Comparison of ENCODE assay signal across 24 mouse cellular contexts in genomic region chr1:42152916-42153315, GRCm38 (mm10).
DNase-seq lines count a peak whose midpoint lies in the region; ATAC-seq lines count a peak whose summit lies in the region.
"Had no signal": no experiment of that assay in that cellular context is flagged by ENCODE, and none has a peak within 500 bp of the region (broad histone marks: within the 10 kb centered on the region; RNA-seq: fewer than 3 reads in every experiment).

No protein-coding gene starts in this region.

- no peak overlapping the region for H3K4me2 ChIP-seq in forebrain, embryonic 14.5 days (ENCODE audit: low read length)
- no peak overlapping the region for H3K4me2 ChIP-seq in forebrain, embryonic 11.5 days (ENCODE audit: low read depth, low read length, severe bottlenecking)
- H3K4me2 ChIP-seq in neural tube, embryonic 13.5 days, result no peak overlapping the region
- H3K4me2 ChIP-seq in neural tube, embryonic 15.5 days, result no peak overlapping the region
- H3K4me2 ChIP-seq: embryonic facial prominence, embryonic 13.5 days; heart, embryonic 12.5 days; heart, embryonic 15.5 days; hindbrain, embryonic 12.5 days had no signal

- ATAC-seq in forebrain, embryonic 14.5 days, result peak; percentile 52; the same call in 1 of the 2 replicates
- no peak for ATAC-seq in forebrain, embryonic 11.5 days (replicated peaks; ENCODE audit: low FRiP score)
- ATAC-seq in neural tube, embryonic 13.5 days (ENCODE audit: low read depth), result 0 out of 2 replicates have a peak, but pooled peaks have one; percentile 59
- ATAC-seq in neural tube, embryonic 15.5 days (ENCODE audit: low FRiP score), result no peak
- ATAC-seq: CD4-positive, CD25-positive, alpha-beta regulatory T cell, adult 4 months; intestine, postnatal 0 days had no signal

- DNase-seq in embryo, embryonic 10.5 days (ENCODE audit: low spot score), result peak; percentile 3
- DNase-seq in embryo, embryonic 11 days, result no peak
- peak; percentile 24 for DNase-seq in forebrain, embryonic 14.5 days (ENCODE audit: low spot score)
- no peak for DNase-seq in forebrain, embryonic 11.5 days (ENCODE audit: low spot score)
- DNase-seq: adrenal gland, adult 2 months; adrenal gland, postnatal 14 days; cerebellum, adult 18-20 months; gastrocnemius, adult 2 months; gastrocnemius, postnatal 25 days; heart, adult 18-20 months; heart, postnatal 10 days; heart, postnatal 36 days; kidney, adult 2 months had no signal

- no peak overlapping the region for H3K9ac ChIP-seq in forebrain, embryonic 14.5 days (ENCODE audit: low read length)
- H3K9ac ChIP-seq in forebrain, embryonic 11.5 days (ENCODE audit: low read length), result no peak overlapping the region
- no peak overlapping the region for H3K9ac ChIP-seq in neural tube, embryonic 13.5 days
- H3K9ac ChIP-seq in neural tube, embryonic 15.5 days (replicated peaks), result no peak overlapping the region
- H3K9ac ChIP-seq: embryonic facial prominence, embryonic 13.5 days; heart, embryonic 12.5 days; heart, embryonic 15.5 days; hindbrain, embryonic 12.5 days; hindbrain, embryonic 15.5 days had no signal

- no peaks in the 10 kb centered on the region for H3K27me3 ChIP-seq in forebrain, embryonic 14.5 days (replicated peaks; ENCODE audit: control insufficient read depth, insufficient read depth, low read length)
- no peaks in the 10 kb centered on the region for H3K27me3 ChIP-seq in forebrain, embryonic 11.5 days (ENCODE audit: control insufficient read depth, insufficient read depth, low read length)
- no peaks in the 10 kb centered on the region for H3K27me3 ChIP-seq in neural tube, embryonic 13.5 days
- H3K27me3 ChIP-seq in neural tube, embryonic 15.5 days (replicated peaks), result no peaks in the 10 kb centered on the region
- H3K27me3 ChIP-seq: embryonic facial prominence, embryonic 13.5 days; heart, embryonic 12.5 days; heart, embryonic 15.5 days; hindbrain, embryonic 12.5 days; hindbrain, embryonic 15.5 days had no signal

- no peak overlapping the region for H3K4me3 ChIP-seq in forebrain, embryonic 14.5 days (ENCODE audit: low read depth, low read length)
- no peak overlapping the region for H3K4me3 ChIP-seq in forebrain, embryonic 11.5 days (ENCODE audit: low read depth, low read length)
- H3K4me3 ChIP-seq in neural tube, embryonic 13.5 days, result no peak overlapping the region
- H3K4me3 ChIP-seq in neural tube, embryonic 15.5 days (replicated peaks), result no peak overlapping the region
- H3K4me3 ChIP-seq: embryonic facial prominence, embryonic 10.5 days; embryonic facial prominence, embryonic 13.5 days; erythroblast, embryonic 14.5 days; gastrocnemius, adult 2 months; heart, embryonic 12.5 days; heart, embryonic 15.5 days; hindbrain, embryonic 12.5 days; hindbrain, embryonic 15.5 days had no signal

- 50% methylated on average over 3 of the region's 3 CpGs for WGBS in forebrain, embryonic 14.5 days
- 54% methylated on average over 3 of the region's 3 CpGs for WGBS in forebrain, embryonic 11.5 days
- WGBS in neural tube, embryonic 13.5 days, result 41% methylated on average over 3 of the region's 3 CpGs
- WGBS in neural tube, embryonic 15.5 days, result 55% methylated on average over 3 of the region's 3 CpGs

- no peaks in the 10 kb centered on the region for H3K9me3 ChIP-seq in forebrain, embryonic 14.5 days (replicated peaks; ENCODE audit: control insufficient read depth, low read length)
- H3K9me3 ChIP-seq in forebrain, embryonic 11.5 days (ENCODE audit: control insufficient read depth, low read length), result no peaks in the 10 kb centered on the region; the same call in 1 of the 2 replicates
- peaks cover 8% of the 10 kb centered on the region; the same call in 1 of the 2 replicates for H3K9me3 ChIP-seq in neural tube, embryonic 13.5 days
- no peaks in the 10 kb centered on the region for H3K9me3 ChIP-seq in neural tube, embryonic 15.5 days (replicated peaks)
- H3K9me3 ChIP-seq: embryonic facial prominence, embryonic 10.5 days; embryonic facial prominence, embryonic 13.5 days; heart, embryonic 15.5 days; hindbrain, embryonic 15.5 days had no signal

- H3K27ac ChIP-seq in forebrain, embryonic 14.5 days (ENCODE audit: low read depth, low read length), result no peak overlapping the region
- H3K27ac ChIP-seq in forebrain, embryonic 11.5 days (ENCODE audit: low read depth, low read length), result no peak overlapping the region
- H3K27ac ChIP-seq in neural tube, embryonic 13.5 days (replicated peaks), result no peak overlapping the region
- no peak overlapping the region for H3K27ac ChIP-seq in neural tube, embryonic 15.5 days (replicated peaks)
- H3K27ac ChIP-seq: embryonic facial prominence, embryonic 10.5 days; embryonic facial prominence, embryonic 13.5 days; gastrocnemius, adult 2 months; heart, embryonic 15.5 days; hindbrain, embryonic 12.5 days; hindbrain, embryonic 15.5 days had no signal

- H3K4me1 ChIP-seq in forebrain, embryonic 14.5 days (ENCODE audit: control insufficient read depth, insufficient read depth, low read length), result peaks cover 7% of the 10 kb centered on the region; the same call in 1 of the 2 replicates
- peaks cover 5% of the 10 kb centered on the region; the same call in 1 of the 2 replicates for H3K4me1 ChIP-seq in forebrain, embryonic 11.5 days (replicated peaks; ENCODE audit: control insufficient read depth, insufficient read depth, low read length)
- H3K4me1 ChIP-seq in neural tube, embryonic 13.5 days (replicated peaks), result peaks cover 7% of the 10 kb centered on the region
- H3K4me1 ChIP-seq in neural tube, embryonic 15.5 days, result no peaks in the 10 kb centered on the region
- H3K4me1 ChIP-seq: embryonic facial prominence, embryonic 10.5 days; embryonic facial prominence, embryonic 13.5 days; heart, embryonic 12.5 days; heart, embryonic 15.5 days; hindbrain, embryonic 12.5 days; hindbrain, embryonic 15.5 days had no signal

- no peaks in the 10 kb centered on the region for H3K36me3 ChIP-seq in forebrain, embryonic 14.5 days (ENCODE audit: control insufficient read depth, insufficient read depth, low read length)
- H3K36me3 ChIP-seq in forebrain, embryonic 11.5 days (ENCODE audit: control insufficient read depth, insufficient read depth, low read length), result no peaks in the 10 kb centered on the region
- H3K36me3 ChIP-seq in neural tube, embryonic 13.5 days, result no peaks in the 10 kb centered on the region
- H3K36me3 ChIP-seq in neural tube, embryonic 15.5 days, result no peaks in the 10 kb centered on the region
- H3K36me3 ChIP-seq: embryonic facial prominence, embryonic 10.5 days; embryonic facial prominence, embryonic 13.5 days; heart, embryonic 12.5 days; heart, embryonic 15.5 days; hindbrain, embryonic 12.5 days; hindbrain, embryonic 15.5 days had no signal

Comparison
In these comparisons a context has a peak if more than half of its experiments do, and no peak if none do; other contexts are left out.
1. DNase-seq: peak in embryo, embryonic 10.5 days (single experiment) and forebrain, embryonic 14.5 days (single experiment); none in embryo, embryonic 11 days (single experiment) and forebrain, embryonic 11.5 days (single experiment).
2. ATAC-seq: peak in forebrain, embryonic 14.5 days (single experiment) and neural tube, embryonic 13.5 days (single experiment); none in forebrain, embryonic 11.5 days (single experiment) and neural tube, embryonic 15.5 days (single experiment).